Mouse (Mus musculus) adrenal gland (tissue): ENCODE measurements around the gene Ppox.
"Not testable (repeated sequence)": the region's sequence is repeated elsewhere in the genome, so short reads cannot be mapped to it uniquely, and the experiment has no call there.

Experiments used
- intact Hi-C: fragments of 180-260 bp; cut with DNase I; formaldehyde crosslinking; loops from one replicate; pipeline ENCODE4 v1.15.1; 2025
- long read RNA-seq, 2 experiments: library from polyadenylated mRNA; unstranded; transcript quantifications; one replicate each; pipeline ENCODE4 v2.0.0; 2020; ENCODE audit warnings: borderline replicate concordance in 1 of 2; ENCODE audit not compliant: insufficient replicate concordance in 1 of 2

Gene Ppox
- long read RNA-seq, experiment 1, transcript Ppox-201 (13 exons, 1,821 nt), result major isoform, 15 of 35 reads
- long read RNA-seq, experiment 1, partial matches to known transcripts, result 1 of 35 reads
- long read RNA-seq, experiment 1, other reads (novel, unspliced or antisense), result 18 of 35 reads
- long read RNA-seq, experiment 2, transcript Ppox-201 (13 exons, 1,821 nt), result major isoform, 9 of 30 reads
- long read RNA-seq, experiment 2, partial matches to known transcripts, result 3 of 30 reads
- long read RNA-seq, experiment 2, other reads (novel, unspliced or antisense), result 17 of 30 reads

DNA sequence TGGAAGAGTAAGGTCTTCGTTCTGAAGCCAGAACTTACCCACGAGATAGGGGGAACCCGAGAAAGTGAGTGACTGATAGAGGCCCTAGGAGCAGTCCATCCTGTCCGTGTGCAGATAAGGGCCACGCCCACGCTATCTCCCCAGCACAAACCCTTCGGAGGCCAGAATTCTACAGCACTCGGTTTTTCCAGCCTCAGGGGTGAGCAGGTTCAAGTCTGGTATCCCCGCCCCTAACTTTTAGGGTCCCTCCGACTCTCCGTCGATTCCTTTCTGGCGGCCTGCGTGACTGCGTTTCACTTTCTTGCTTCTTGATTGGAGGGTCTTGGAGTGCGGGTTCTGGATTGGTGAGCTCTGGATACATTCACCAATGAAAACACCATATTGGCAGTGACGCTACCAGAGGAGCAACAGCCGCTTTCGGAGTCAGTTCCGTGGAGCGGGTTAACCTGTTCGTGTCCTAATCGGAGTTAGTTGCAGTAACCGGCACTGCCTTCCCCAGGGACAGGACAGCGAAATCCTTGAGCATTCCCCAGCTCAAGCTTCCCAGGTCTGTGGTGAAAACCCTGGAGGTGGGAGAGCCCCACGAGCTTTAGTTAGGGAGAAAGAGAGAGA, at the start of gene Ppox:
Gene Ppox (minus strand): TSS at position 271 of the 612 bp plus-strand sequence.
- intact Hi-C loops, result no loop called here

DNA sequence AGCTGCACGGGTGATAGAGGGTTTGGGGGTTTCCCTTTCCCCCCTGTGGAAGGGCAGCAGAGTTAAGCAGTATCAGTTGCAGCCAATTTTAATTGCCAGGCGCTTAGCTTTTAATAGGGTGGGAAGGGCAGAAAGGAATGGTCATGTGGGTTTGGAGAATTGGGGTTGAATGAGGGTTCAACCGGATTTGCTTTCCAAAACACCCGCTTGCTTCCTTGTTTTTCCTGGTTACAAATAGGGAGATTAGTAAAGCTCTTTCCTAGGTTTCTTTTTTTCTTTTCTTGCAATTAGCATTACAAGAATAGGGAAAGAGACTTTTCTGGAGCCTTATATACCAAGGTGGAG, 49.2 kb upstream of the Ppox start:
- intact Hi-C loops, result loop anchor here (10.0 kb wide), 1 partner anchor 215 kb away; the partner anchor contains the start of gene Cfap126

DNA sequence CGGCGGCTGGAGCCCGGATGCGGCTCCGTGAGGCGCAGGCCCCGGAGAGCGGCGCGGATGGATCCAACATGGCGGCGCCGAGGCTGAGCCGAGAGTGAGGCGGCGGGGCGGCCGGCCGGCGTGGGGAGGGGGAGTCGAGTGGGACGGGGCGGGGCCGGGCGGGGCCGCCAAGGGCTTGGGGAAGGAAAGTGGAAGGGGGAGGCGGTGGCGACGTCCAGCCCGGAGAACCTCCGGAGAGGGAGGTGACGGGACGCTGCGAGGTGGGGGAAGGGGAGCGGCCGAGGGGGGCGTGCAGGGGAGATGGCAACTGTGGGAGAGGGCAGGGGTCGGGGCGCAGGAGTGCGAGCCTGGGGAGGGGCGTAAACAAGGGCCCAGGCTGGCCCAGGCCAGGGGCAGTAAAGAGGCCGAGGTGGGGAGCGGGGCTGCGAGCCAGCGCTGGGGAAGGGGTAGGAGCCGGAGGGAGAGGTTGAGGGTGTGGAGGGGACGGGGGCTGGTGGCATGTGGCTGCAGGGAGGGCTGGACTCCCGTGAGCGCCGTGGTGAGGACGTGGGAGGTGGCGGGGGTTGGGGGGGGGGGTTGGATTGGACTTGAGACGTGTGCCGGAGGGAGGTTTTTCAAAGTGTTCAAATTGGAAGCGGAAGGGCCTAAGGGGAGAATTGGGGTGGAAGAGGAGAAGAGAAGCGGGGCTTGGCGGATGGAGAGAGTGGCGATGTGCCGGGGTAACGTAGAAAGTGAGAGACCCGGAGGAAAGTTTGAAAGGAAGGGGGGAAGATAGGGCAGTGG, 48.6 kb upstream of the Ppox start:
- intact Hi-C loops, result loop anchor here (10.0 kb wide), 1 partner anchor 215 kb away; the partner anchor contains the start of gene Cfap126

DNA sequence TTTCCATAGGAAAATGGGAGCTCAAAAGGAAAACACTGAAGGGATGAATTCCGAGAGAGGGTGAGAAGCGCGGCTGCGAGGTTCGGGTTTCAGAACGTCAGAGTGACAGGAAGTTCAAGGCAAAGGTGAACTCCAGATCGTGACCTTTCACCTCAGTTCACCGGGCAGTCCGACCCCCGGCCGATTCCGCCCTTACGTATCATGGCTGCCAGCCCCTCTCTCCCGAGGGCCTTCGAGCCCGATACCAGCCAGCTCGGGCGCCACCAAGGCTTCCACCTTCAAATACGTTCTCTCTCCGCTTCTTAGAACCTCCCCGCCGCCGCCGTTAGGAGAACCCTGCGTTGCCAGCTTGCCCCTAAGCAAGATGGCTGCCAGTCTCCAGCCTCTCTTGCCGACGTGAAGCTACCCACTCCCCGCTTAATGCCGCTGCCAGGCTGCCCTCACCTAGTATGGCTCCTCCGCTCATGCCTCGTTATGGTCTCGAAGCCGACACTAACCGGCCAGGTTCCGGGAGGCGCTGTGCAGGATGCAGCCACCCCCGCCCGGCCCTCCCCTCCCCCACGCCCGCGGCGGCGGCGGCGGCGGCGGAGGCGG, 48.0 kb upstream of the Ppox start, which contains the start of gene Dedd:
Gene Dedd (plus strand): TSS at position 307 of the 594 bp plus-strand sequence.
- intact Hi-C loops, result no loop called here

DNA sequence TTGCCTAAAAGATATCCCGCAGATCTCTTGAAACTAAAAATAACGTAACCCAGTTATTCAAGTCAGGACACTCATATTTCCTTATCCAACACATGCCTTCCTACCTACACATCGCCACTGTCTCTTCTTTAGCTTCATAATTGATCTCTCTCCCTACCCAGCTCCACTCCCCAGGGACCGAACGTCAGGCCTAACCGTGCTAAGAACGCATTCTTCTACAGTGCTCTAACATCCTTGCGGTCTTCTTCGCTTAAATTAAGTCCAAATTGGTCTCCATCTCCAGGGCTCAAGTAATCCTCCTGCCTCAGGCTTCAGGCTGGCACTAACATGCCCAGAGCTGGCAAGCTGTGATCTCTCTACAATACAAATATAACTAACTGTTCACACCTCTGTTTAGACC, 47.3 kb upstream of the Ppox start:
- intact Hi-C loops, result no loop called here

DNA sequence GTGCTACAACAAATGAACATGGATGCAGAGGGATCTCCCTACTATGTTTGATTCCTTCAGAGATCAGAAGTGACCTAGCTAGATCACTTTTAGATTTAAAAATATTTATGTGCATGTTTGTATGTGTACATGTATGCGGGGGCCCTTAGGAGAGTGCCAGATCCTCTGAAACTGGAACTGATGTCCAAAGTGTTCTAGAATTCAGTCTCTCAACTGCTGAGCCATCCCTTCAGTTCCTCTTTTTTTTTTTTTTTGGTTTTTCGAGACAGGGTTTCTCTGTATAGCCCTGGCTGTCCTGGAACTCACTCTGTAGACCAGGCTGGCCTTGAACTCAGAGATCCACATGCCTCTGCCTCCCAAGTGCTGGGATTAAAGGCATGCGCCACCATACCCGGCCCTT, 45.6 kb upstream of the Ppox start:
- intact Hi-C loops, result not testable (repeated sequence)

DNA sequence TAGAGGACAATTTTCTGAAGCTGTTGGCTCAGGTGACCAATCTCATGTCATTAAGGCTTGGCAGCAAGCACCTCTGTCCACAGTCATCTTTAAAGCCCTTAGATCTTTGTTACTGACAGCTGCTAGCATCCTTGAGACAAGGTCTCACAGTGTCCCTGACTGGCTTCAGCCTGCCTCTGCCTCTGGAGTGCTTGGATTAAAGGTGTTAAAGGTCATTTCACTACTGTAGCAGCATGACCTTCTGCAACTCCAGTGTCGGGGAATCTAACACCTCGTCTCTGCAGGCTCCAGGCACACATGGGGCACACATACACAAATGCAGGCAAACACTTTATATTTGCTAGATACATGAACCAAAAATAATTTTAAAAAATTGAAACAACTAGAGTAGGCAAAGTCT, 44.6 kb upstream of the Ppox start:
- intact Hi-C loops, result no loop called here

DNA sequence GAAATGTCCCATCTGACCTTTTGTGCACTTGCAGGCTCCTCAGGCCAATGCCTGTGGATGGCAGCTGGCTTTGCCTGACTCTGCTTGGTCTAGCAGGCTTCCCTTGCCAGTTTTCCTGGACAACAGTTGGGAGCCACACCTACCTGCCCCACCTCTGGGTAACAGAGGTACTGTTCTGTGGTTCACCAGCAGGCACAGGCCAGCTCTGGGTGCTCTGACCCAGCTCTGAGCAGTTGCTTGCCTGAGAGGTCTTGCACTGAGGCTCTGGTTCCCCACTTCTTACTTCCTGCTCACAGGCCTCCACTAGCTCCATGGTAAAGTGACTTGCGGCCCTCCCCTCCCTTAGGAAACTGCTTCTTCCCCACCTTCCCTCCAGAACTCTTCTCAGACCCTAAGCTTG, 41.0 kb upstream of the Ppox start:
- intact Hi-C loops, result loop anchor here (5.0 kb wide), 1 partner anchor 155 kb away; no protein-coding TSS in a partner anchor

DNA sequence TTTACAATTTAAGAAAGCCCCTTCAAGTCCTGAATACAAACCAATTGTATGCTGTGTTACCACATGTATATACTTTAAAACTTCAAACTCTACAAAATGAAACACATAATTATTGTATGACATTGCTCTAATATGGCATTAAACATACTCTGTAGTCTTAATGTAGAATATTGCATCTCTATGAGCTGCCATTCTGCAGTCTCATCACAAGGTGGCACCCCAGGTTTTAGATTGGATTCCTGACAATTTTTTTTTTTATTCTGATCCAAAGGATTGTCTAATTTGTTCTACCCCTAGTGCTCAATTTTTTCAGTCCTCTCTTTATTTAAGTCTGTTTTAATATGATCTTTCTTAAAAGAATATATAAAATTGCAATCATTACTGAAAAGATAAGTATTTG, 40.4 kb upstream of the Ppox start:
- intact Hi-C loops, result loop anchor here (2.0 to 5.0 kb wide), 2 partner anchors 33 to 156 kb away; no protein-coding TSS in a partner anchor

DNA sequence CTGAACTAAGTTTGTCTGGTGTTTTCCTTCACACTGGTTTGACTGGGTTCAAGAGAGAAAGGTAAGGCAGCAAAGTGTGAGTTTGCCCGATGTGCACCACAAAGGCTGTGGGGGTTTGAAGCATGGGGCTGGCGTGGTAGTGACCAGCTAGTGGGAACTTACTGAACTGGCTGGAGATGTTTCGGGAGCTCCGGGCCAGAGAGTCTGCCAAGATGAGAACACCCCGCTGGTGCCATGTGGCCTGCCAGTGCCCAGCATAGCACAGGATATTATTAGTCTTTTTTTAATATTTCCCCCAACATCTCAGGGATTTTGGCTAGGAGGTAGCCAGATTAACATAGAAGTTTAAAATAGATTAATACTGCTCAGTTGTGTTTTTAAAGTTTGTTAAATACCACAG, 39.2 kb upstream of the Ppox start:
- intact Hi-C loops, result loop anchor here (2.0 to 5.0 kb wide), 2 partner anchors 35 to 157 kb away; no protein-coding TSS in a partner anchor

DNA sequence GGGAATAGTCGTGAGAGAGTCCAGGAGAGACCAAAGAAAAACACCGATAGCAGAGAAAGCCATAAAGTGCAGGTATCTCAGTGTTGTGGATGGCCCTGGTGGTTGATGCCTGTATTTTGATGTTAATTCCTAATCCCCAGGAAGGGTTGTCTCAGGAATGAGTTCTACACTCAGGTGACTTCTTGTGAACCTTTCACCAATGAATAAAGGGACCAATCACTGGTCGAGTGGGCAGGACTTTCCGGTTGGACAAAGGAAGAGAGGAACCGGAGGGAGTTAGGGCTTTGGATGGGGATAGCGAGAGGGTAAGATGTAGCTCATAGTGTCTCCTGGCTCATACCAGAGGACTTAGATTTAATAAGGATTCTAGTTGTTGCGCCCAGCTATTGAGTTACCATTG, 38.8 kb upstream of the Ppox start:
- intact Hi-C loops, result loop anchor here (2.0 to 5.0 kb wide), 2 partner anchors 35 to 158 kb away; no protein-coding TSS in a partner anchor

DNA sequence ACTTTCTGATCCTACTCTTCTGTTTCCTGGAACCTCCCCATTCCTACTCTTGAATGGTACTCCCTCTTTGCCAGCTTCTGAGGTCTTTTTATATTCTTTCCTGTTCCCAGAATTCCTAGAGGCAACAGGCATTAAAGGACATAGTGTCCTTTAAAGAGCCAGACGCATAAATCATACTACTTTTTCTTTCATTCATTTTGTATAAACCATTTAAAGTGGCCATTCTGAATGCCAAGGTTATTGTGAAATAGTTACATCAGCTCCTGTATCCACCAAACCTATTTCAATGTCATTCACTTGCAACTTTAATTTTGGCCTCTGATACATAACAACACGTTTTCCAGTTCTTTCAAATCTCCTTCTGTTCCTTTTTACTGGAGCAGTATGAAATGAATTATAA, 28.3 kb upstream of the Ppox start:
- intact Hi-C loops, result no loop called here

DNA sequence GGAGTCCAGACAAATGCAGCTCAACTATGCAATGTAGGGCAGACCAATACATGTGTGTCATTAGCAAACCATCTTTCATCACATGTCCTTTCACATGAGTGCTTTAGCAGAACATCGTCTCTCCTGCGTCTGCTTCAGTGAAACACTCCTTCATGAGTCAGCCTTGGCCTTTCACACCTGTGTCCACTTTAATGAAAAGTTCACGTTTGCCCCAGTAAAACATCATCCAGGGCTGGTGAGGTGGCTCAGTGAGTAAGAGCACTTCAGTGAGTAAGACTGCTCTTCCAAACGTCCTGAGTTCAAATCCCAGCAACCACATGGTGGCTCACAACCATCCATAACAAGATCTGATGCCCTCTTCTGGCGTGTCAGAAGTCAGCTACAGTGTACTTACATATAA, 25.2 kb upstream of the Ppox start:
- intact Hi-C loops, result not testable (repeated sequence)

DNA sequence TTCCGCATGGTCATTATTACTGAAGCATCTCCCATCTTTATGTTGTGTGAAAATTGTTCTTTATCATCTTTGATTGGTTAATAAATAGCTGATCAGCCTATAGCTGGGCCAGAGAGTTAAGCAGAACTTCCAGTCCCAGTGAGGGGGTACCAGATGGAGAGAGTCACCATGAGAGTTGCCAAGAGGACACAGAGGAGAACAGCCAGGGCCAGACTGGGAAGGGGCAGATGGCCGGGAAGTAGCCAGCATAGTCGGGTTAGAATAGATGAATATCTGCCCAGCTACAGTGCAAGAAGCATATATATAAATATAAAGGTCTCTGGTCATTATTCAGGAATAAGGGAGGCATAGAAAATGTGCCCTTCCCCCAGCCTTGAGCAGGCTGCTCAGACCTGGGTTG, 17.2 kb upstream of the Ppox start:
- intact Hi-C loops, result no loop called here

DNA sequence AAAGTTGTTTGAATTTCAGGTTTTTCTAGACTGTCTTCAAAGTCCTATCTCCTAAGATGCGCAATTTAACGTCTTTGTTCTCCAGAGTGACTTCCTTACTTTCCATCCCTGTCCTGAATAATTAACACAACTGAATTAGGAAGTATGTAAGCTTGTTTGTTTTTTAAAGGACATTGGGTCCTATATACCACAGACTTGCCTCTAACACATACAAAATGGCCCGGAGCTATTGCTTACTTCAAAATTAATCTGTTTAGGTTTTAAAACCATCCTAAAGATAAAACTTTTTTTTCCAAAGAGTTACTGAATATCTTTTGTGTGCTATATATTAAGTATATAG, 14.0 kb upstream of the Ppox start:
- intact Hi-C loops, result no loop called here

DNA sequence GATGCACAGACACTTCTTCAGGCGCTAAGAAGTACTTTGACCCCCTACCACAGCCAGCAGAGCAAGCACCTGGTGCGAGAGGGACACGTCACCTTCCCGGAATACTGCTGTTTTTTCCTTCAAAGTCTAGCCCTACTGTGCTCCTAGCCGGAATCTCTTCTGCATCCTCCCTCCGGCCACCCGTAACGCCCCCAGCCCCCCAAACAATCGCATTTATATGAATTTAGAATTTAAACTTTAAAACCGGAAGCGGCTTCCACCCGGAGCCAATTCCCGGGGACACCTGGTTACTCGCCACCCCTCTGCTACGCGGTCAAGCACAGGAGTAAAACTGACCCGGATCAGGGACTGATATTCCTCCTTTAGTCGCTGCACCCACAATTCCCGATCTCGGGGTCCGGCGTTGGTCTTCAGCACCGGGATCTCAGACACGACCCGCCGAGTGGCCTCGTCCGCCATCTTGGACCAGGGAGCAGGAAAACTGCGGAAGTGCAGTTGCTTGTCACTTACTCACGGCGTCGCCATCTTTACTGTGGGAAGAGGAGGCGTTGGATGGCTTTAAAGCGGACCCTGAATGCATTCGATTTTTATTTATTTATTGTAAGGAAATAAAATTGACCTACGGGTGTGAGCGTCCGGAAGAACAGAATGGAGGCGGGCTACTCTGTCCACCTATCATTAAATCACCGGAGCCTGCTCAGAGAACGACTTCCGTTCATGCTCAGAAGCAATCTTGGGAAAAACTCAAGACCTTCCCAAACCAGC, 13.5 kb upstream of the Ppox start, which contains the start of gene Ufc1:
Gene Ufc1 (minus strand): TSS at position 727 of the 765 bp plus-strand sequence.
- intact Hi-C loops, result no loop called here

DNA sequence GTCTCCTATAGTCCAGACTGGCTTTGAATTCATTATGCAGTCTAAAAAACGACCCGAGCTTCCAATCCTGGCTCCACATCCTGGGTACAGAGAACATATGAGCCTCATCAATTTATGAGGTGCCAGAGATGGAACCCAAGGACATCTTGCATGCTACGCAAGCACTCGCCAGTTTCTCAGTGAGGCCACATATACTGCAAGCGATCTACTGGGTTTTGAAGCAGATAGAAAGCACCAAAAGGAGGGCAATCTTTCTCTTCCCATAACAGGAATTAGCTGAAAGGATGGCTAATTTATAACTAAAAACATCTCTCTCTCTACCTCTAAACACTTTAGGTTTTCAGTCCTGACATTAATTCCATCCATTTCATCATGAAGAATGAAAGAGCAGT, 12.9 kb upstream of the Ppox start:
- intact Hi-C loops, result no loop called here

DNA sequence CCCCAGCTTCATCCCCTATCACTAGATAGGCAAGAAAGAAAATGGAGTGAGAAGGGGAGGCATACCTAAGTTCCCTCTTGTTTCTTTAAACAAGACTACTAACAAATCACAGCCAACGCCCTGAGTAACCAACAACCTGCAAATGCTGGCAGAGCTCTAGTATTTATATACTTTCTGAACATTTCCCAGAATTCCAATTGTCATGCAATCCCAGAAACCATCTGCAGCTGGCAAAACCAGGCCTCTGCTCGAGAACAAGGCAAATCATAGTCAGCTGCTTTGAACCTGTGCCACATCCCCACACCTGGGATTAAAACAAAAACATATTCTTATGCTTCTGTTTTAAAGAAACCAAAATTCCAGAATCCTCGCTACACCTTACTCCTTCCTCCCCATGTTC, 12.4 kb upstream of the Ppox start:
- intact Hi-C loops, result no loop called here

DNA sequence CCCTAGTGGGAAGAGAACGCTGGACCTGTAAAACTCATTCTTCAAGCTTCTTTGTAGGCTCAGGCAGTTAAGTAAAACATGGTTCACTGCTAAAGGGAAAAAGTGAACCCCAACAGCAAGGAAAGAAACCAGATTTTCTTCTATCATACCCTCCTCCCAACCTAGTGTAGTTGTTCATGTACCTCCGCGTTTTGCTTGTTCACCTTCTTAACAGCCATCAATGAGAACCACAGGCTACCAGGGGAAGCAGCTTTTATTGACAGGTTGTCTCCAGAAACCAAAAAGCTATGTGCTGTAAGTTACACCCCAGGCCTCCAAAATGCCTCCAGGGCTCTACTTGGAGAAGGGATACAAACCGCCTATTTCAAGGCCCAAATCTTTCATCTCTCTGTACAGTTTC, 7.3 kb upstream of the Ppox start:
- intact Hi-C loops, result no loop called here

DNA sequence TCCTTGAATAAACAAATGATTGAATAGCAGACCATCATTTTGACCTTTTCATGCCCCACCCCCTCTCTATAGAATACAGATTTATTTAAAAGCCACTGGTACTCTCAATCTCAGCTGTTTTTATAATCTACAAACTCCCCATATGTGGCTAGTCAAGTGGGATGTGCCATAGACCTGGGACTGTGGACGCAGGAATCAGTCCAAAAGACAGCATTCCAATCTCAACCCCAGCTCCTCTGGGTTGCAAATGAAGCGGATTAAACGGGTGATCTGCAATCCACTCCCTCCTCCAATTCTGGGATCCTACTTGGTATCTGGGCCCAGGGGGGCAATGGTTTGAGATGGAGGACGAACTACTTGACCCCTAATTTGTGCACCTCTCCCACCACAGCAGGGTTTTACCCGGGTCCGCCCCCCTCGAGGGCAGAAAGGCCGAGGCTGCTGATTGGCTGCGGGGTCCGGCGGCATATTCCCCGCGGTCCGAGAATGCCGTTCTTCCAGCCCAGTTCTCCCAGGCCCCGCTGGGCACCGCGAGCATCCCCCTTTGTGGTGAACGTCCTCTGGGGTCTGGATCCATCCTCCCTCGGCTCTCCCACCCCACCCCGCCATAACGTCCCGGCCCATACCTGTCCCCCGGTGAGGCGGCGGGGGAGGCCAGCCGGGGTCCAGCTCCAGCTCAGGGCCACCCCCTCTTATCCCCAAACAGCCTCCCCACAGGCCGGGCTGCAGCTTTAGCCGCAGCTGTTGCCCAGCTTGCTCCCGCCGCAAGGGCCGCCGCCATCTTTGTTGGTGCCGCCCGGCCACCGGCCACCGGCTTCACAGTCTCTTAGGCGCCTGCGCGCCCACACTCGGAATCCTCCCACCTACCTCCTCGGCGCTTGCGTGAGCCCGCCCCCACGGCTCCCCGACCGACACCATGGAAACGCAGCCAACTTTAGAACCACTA, 6.4 kb upstream of the Ppox start, which contains the start of gene Usp21:
Gene Usp21 (minus strand): TSS at position 856 of the 946 bp plus-strand sequence.
- intact Hi-C loops, result no loop called here
